Mouse (Mus musculus) limb, embryonic 11.5 days (tissue): Measurements from ENCODE around the gene Cdc42ep4. TPM values are rescaled to one million over a fixed set of nuclear protein-coding genes. Genes with fewer than 3 reads are reported as not detected.

Source experiments
- ATAC-seq: fragments of 200-750 bp; cut with Nextera tagmentation; 2 replicates; pipeline ENCODE4 v1.8.0; 2017; ENCODE audit warnings: low read depth; ENCODE audit not compliant: insufficient number of reproducible peaks, low FRiP score, low TSS enrichment
- DNase-seq: peaks from one replicate; pipeline ENCODE4 v3.0.0-alpha.2; 2015; ENCODE audit warnings: low spot score
- H3K27ac ChIP-seq: fragments of 300-500 bp; sonication (generic); replicated peaks from 2 replicates; pipeline ENCODE4 v1.5.1; 2014; ENCODE audit warnings: low read depth, mild to moderate bottlenecking, low read length
- H3K27me3 ChIP-seq: fragments of 300-500 bp; sonication (generic); 2 replicates; pipeline ENCODE4 v1.6.1; 2014; ENCODE audit warnings: mild to moderate bottlenecking, low read length, mixed read lengths; ENCODE audit not compliant: control insufficient read depth, insufficient read depth
- H3K36me3 ChIP-seq: fragments of 300-500 bp; sonication (generic); 2 replicates; pipeline ENCODE4 v1.6.1; 2014; ENCODE audit warnings: mild to moderate bottlenecking, low read length, moderate library complexity, mixed read lengths; ENCODE audit not compliant: control insufficient read depth, insufficient read depth
- H3K4me1 ChIP-seq: fragments of 300-500 bp; sonication (generic); 2 replicates; pipeline ENCODE4 v1.6.1; 2014; ENCODE audit warnings: low read length, mixed read lengths; ENCODE audit not compliant: control insufficient read depth, insufficient read depth
- H3K4me2 ChIP-seq: fragments of 300-500 bp; sonication (generic); 2 replicates; pipeline ENCODE4 v1.6.1; 2014; ENCODE audit warnings: low read depth, mild to moderate bottlenecking, moderate library complexity; ENCODE audit not compliant: severe bottlenecking
- H3K4me3 ChIP-seq: fragments of 300-500 bp; sonication (generic); 2 replicates; pipeline ENCODE4 v1.5.1; 2014; ENCODE audit warnings: low read depth, low read length
- H3K9ac ChIP-seq: fragments of 300-500 bp; sonication (generic); 2 replicates; pipeline ENCODE4 v1.6.1; 2014; ENCODE audit warnings: mild to moderate bottlenecking, low read length
- H3K9me3 ChIP-seq: fragments of 300-500 bp; sonication (generic); 2 replicates; pipeline ENCODE4 v1.6.1; 2016; ENCODE audit warnings: low read length; ENCODE audit not compliant: control insufficient read depth
- WGBS: fragments of 180-500 bp; shearing (Covaris S2); extraction: QIAGEN DNeasy Blood & Tissue Kit; methylation state at CpG from one replicate; pipeline ENCODE4 v1.1.7; 2014; 5-methylcytosine and 5-hydroxymethylcytosine counted together
- polyA plus RNA-seq: library from polyadenylated mRNA; unstranded; fragments of >200 nt; fragmentation: Nextera tagmentation; extraction: Ambion mirVana; gene quantifications from 2 replicates; pipeline ENCODE4 v1.2.1, GENCODE M21; 2014

The Cdc42ep4 gene
- polyA plus RNA-seq, 1 experiment from 2014 or later: 75.4 TPM

- no peak for ATAC-seq
- peaks cover 17% of the 10 kb centered on the region for H3K36me3 ChIP-seq
- 90% methylated on average over 12 of the region's 12 CpGs for WGBS
Observed at GRCm38 (mm10) chr11:113698013-113698545, 53.6 kb downstream of the Cdc42ep4 start.

GRCm38 (mm10) chr11:113697571-113697970, 54.1 kb downstream of the Cdc42ep4 start:
- Histone ChIP-seq H3K9me3 (no peaks in the 10 kb centered on the region; the same call in 1 of the 2 replicates), H3K27me3 (no peaks in the 10 kb centered on the region), H3K27ac (no peak overlapping the region), H3K36me3 (peaks cover 17% of the 10 kb centered on the region), H3K4me1 (no peaks in the 10 kb centered on the region), H3K4me2 (no peak overlapping the region), H3K9ac (no peak overlapping the region), H3K4me3 (no peak overlapping the region)
- no peak for DNase-seq
- WGBS: 83% methylated on average over 5 of the region's 5 CpGs
- ATAC-seq: no peak

More at GRCm38 (mm10) chr11:113698013-113698545, 53.6 kb downstream of the Cdc42ep4 start:
- Histone ChIP-seq H3K9me3 (no peaks in the 10 kb centered on the region; the same call in 1 of the 2 replicates), H3K4me2 (no peak overlapping the region), H3K27me3 (no peaks in the 10 kb centered on the region), H3K27ac (no peak overlapping the region), H3K4me3 (no peak overlapping the region), H3K4me1 (no peaks in the 10 kb centered on the region), H3K9ac (no peak overlapping the region)
- DNase-seq: no peak

- Histone ChIP-seq H3K27me3 (no peaks in the 10 kb centered on the region), H3K4me3 (no peak overlapping the region), H3K9me3 (no peaks in the 10 kb centered on the region; the same call in 1 of the 2 replicates), H3K27ac (no peak overlapping the region), H3K9ac (no peak overlapping the region), H3K36me3 (peaks cover 40% of the 10 kb centered on the region), H3K4me1 (no peaks in the 10 kb centered on the region), H3K4me2 (no peak overlapping the region)
- WGBS: 73% methylated on average over 3 of the region's 3 CpGs
- no peak for DNase-seq
- no peak for ATAC-seq
Observed at GRCm38 (mm10) chr11:113691851-113692250, 59.8 kb downstream of the Cdc42ep4 start.

- Histone ChIP-seq H3K27me3 (no peaks in the 10 kb centered on the region), H3K27ac (no peak overlapping the region), H3K4me1 (no peaks in the 10 kb centered on the region), H3K4me3 (no peak overlapping the region), H3K9ac (no peak overlapping the region), H3K9me3 (no peaks in the 10 kb centered on the region), H3K36me3 (peaks cover 40% of the 10 kb centered on the region), H3K4me2 (no peak overlapping the region)
- no peak for DNase-seq
- WGBS: 90% methylated on average over 5 of the region's 5 CpGs
- ATAC-seq: no peak
Observed at GRCm38 (mm10) chr11:113691318-113691717, 60.4 kb downstream of the Cdc42ep4 start.

GRCm38 (mm10) chr11:113690506-113690905, 61.2 kb downstream of the Cdc42ep4 start:
- whole genome bisulfite sequencing: 91% methylated on average over 12 of the region's 12 CpGs
- DNase-seq (no peak), ATAC-seq (no peak)
- Histone ChIP-seq H3K36me3 (peaks cover 36% of the 10 kb centered on the region), H3K4me2 (no peak overlapping the region), H3K27ac (no peak overlapping the region), H3K9me3 (no peaks in the 10 kb centered on the region), H3K4me3 (no peak overlapping the region), H3K9ac (no peak overlapping the region), H3K4me1 (no peaks in the 10 kb centered on the region), H3K27me3 (no peaks in the 10 kb centered on the region)

GRCm38 (mm10) chr11:113687031-113687430, 64.7 kb downstream of the Cdc42ep4 start:
- no peak overlapping the region for H3K9ac ChIP-seq
- no peaks in the 10 kb centered on the region for H3K27me3 ChIP-seq
- ATAC-seq (no peak), DNase-seq (no peak)
- no peak overlapping the region for H3K27ac ChIP-seq
- no peaks in the 10 kb centered on the region for H3K9me3 ChIP-seq
- WGBS: 69% methylated on average over 2 of the region's 2 CpGs
- H3K36me3 ChIP-seq: peaks cover 23% of the 10 kb centered on the region
- no peak overlapping the region for H3K4me2 ChIP-seq
- H3K4me1 ChIP-seq: peaks cover 8% of the 10 kb centered on the region
- no peak overlapping the region for H3K4me3 ChIP-seq

GRCm38 (mm10) chr11:113684707-113685426, 66.8 kb downstream of the Cdc42ep4 start:
- H3K9ac ChIP-seq: peak overlapping the region; percentile 89
- H3K4me1 ChIP-seq: peaks cover 8% of the 10 kb centered on the region
- H3K27me3 ChIP-seq: no peaks in the 10 kb centered on the region
- peak overlapping the region; percentile 74 for H3K4me2 ChIP-seq
- 44% methylated on average over 25 of the region's 25 CpGs for WGBS
- H3K4me3 ChIP-seq: peak overlapping the region; percentile 90
- DNase-seq (no peak), ATAC-seq (no peak)
- peak overlapping the region; percentile 38; the same call in 1 of the 2 replicates for H3K27ac ChIP-seq
- peaks cover 14% of the 10 kb centered on the region for H3K36me3 ChIP-seq
- no peaks in the 10 kb centered on the region for H3K9me3 ChIP-seq

- WGBS: under 1% methylated on average over 70 of the region's 73 CpGs
- Histone ChIP-seq H3K4me2 (peak within 1 kb of the TSS; percentile 74), H3K9ac (peak within 1 kb of the TSS; percentile 89), H3K4me1 (peaks cover 8% of the 10 kb centered on the region), H3K27me3 (no peaks in the 10 kb centered on the region), H3K4me3 (peak within 1 kb of the TSS; percentile 90), H3K27ac (peak within 1 kb of the TSS; percentile 97), H3K9me3 (no peaks in the 10 kb centered on the region), H3K36me3 (peaks cover 7% of the 10 kb centered on the region)
- ATAC-seq (peak; percentile 92), DNase-seq (peak; percentile 97)
Observed at GRCm38 (mm10) chr11:113683957-113684706, 67.5 kb downstream of the Cdc42ep4 start, which contains the start of the genes Fam104a and D11Wsu47e. TSS of gene Fam104a (minus strand) at chr11:113684155. TSS of gene D11Wsu47e (plus strand) at chr11:113684412.
